Mouse (Mus musculus) heart, adult 18-20 months (tissue): Measurements from ENCODE around the gene Sdk2. TPM values are rescaled to one million over a fixed set of nuclear protein-coding genes. Genes with fewer than 3 reads are reported as not detected.

Source experiments
- DNase-seq, 2 experiments: peaks; one replicate each; pipeline ENCODE4 v3.0.0; 2021 to 2022; ENCODE audit warnings: mixed read lengths in 1 of 2
- total RNA-seq, 2 experiments: library from RNA; stranded (reverse); gene quantifications; 2 replicates each; pipeline ENCODE4 v1.2.3; 2021

Gene Sdk2
- total RNA-seq, 2 experiments from 2014 or later, result 1.7 to 1.9 TPM

GRCm38 (mm10) chr11:113928831-113929230, 138.0 kb downstream of the Sdk2 start:
- no peak for DNase-seq

DNA sequence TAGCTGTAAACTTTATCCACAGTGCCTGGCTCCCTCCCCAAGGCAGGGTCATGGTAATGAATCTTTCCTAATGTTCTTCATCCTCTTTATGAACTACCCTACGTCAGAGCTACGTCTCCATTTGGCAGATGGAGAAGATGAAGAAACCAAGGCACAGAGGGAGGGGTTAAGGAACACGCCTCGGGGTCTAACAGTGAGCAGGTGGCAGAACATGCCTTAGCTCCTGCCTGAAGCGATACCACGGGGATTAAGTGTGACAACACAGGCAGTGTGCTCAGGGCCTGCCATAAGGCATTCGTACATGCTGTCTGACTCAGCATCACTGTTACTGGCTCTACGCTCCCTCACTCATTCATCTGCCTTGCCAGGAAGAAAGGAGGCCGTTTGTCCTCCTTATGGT, 138.6 kb downstream of the Sdk2 start:
- no peak for DNase-seq

DNA sequence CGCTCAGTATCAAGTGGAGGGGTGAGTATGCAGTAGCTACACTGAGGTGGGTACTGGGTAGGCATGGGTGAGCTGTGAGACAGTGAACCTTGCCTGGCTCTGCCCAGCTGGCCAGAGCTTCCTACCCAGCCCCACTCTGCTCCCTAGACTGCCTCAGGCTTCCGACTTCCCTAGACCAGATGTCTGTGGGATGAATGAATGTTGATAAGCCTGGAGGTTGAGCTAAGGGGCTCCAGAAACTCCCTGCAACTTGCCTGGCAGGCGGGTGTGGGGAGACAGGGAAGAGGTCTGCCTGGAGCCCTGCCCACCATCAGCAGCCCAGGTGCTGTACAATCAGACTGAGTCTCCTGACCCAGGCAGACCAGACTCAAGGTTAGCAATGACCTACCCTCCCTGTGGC, 139.0 kb downstream of the Sdk2 start:
- no peak for DNase-seq

- DNase-seq, result peak; percentile 7
Observed at GRCm38 (mm10) chr11:113927231-113927630, 139.6 kb downstream of the Sdk2 start.

DNA sequence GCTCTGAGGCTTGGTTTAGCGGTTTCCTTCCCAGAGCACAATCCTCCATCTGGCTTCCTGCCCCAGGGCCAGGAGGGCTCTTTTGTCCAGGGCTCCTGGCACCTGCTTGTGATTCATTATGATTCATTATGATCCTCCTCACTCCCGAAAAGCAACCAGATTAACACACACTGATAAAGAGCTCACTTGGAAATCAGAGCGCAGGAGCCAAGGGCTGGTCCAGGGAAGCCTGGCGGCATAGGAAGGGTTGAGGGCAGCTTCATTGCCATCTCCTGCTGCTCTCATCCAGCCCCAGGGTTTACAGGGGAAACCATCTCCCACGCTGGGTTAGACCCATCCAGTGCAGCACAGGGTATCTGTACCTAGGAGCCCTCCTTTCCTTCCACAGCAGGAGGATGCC, 143.7 kb downstream of the Sdk2 start:
- DNase-seq, result no peak

DNA sequence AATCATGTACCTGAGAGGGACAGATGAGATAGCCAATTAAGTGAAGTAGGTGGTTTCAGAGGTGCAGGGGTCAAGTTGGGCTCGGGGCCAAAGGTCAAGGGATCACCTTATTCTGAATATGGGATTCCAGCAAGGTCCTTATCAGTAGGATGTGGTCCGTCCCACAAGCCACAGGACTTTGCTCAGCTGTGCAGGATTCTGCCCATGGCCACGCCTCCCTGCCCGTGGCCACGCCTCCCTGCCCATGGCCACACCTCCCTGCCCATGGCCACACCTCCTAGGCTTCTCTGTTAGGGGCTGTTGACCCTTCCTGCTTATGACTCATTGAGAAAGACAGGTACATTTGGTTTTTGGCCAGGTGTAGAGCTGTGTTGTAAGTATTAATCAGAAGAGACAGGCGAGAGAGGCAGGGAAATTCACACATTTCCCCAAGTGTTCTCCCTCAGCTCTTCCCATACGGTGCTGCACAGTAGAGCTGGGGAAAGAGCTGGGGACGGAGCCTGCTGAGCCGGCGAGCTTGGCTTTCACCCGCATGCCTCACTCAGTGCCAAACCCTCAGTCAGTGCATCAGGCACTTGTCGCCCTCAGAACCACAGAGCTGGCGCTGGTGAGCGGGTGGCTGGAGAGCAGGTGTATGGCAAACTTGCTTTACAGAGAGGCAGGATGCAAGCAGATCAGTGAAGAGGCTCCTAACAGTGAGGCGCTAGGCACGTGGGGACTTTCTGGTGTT, 163.6 kb downstream of the Sdk2 start:
- DNase-seq, result no peak

- DNase-seq, result no peak
Observed at GRCm38 (mm10) chr11:113901906-113902305, 164.9 kb downstream of the Sdk2 start.

- DNase-seq, result no peak
Observed at GRCm38 (mm10) chr11:113898671-113899070, 168.2 kb downstream of the Sdk2 start.

GRCm38 (mm10) chr11:113896006-113896405, 170.8 kb downstream of the Sdk2 start:
- DNase-seq, result no peak

DNA sequence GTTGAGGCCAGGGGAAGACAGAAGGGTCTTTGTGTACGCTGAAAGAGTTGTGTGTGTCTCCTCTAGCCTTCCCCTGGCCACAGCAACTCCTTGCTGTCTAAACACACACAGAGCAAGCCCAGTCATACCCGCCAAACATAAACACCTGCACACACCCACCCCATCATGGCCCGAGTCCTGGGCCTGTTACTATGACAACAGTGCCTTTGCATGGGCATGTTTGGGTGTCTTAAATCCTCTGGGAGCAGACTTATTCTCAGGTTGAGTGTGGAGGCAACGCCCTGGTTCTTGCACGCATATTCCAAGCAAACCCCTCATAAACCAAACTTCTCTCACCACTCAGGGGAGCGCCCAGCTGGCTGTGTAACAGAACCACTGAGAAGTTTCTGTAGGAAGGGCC, 173.9 kb downstream of the Sdk2 start:
- DNase-seq, result no peak

DNA sequence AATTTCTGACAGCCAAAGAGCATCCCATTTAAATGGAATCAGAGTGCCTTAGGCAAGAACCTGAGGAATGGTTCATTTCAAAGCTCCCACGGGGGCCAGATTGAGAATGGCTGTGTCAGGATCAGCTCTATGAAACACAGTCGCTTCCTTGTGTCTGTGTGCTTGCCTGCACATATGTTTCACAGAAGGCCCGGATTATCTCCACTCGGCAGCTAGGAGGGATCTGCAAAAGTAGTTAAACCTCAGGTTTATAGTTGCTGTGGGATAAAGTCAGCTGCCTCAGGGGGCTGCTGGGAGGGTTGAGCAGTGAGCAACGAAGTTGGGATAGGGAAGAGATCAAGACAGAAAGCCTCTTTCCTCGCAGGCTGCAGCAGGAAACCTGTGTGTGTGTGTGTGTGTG, 174.8 kb downstream of the Sdk2 start:
- DNase-seq, result no peak

GRCm38 (mm10) chr11:113888156-113888750, 178.6 kb downstream of the Sdk2 start:
- no peak for DNase-seq

- DNase-seq, result no peak
Observed at GRCm38 (mm10) chr11:113886299-113886698, 180.5 kb downstream of the Sdk2 start.

DNA sequence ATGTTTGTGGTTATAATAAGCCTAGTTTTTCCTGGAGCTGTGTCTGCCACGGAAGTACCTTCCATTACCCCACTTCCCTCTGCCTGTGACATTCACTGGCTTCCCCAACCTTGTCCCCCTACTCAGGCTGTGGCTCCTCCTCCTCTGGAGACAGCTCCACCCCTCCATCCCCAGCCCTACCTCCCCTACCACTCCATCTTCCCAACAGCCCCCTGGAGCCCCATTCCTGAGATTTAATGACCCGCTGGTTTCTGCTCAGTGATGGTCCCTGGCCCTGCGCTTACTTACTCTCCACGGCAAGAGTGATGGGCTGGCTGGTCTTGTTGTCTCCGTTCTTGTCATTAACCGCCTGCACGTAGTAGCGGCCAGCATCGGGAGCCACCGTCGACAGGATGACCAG, 181.9 kb downstream of the Sdk2 start:
- no peak for DNase-seq

DNA sequence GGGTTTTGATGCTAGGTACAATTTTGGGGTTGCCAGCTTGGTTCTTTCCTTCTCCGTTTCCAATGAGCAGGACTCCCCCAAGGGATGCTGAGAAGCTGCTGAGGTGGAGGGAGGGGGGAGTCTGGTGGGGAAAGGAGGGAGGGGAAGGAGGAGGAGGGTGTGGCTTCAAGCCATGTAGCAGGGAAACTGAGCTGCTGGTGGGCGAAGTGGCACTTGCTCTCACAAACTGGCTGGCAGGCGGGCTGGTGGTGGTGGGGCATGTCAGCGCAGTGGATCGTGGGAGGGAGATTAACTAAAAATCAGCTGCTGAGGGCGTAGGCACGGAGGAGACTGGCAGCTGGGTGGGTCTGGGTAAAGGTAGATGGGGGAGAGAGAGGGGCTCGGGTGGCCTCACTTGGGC, 183.8 kb downstream of the Sdk2 start:
- no peak for DNase-seq

DNA sequence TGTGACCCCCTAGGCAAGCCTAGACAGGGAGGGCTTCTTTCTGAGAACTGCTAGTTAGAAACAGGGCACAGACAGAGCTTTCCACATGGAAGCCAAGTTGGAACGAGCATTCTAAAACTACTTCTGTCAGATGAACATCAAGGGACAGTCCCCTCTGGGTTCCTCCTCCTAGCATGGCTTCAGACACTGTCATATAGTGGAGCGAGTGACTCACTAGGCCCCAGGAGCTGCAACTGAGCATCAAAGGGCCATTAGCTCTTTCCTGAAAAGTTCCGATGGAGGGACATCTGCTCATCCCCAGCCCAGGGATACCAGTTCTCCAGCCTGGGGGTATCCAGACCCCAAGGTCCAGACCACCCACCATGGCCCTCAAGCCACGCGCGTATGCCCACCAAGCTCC, 185.0 kb downstream of the Sdk2 start:
- DNase-seq, result no peak

- no peak for DNase-seq
Observed at GRCm38 (mm10) chr11:113867066-113867465, 199.8 kb downstream of the Sdk2 start.

DNA sequence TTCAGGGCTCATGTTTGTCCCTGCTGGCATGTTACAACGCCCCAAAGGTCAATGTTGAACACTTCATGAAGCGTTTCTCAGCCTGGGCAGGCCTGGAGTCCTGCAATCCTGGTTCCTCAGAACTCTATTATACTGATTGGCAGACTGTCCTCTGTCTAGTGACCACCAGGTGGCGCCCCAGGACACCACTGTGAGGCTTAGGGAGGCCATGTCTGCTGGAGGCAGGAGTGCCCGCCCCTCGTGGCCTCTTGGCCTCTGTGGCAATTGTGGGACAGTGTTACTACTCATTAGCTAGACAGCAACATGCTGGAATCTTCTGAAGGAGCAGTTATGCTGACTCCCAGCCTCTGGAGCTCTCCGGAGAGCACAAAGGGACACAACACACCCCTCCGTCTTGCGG, 201.2 kb downstream of the Sdk2 start:
- peak; percentile 76 to 86 for DNase-seq

GRCm38 (mm10) chr11:113863408-113863807, 203.4 kb downstream of the Sdk2 start:
- peak in 1 of 2 experiments; percentile 11 for DNase-seq

DNA sequence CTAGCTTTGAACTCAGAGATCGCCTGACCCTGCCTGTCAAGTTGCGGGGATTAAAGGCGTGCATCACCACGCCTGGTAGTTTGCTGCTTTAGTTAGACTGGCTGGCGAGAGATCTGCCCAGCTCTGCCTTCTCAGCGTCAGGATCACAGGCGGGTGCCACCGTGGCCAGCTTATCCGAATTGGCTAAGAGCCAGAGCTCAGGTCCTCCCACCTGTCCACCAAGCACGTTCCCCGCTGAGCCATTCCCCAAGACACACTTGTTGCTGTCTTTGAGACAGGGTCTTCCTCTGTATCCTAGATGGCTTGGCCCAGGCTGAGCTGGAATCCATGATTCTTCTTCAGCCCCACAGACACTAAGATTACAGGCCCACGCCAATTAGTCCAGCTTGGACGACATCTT, 211.2 kb downstream of the Sdk2 start:
- no peak for DNase-seq

DNA sequence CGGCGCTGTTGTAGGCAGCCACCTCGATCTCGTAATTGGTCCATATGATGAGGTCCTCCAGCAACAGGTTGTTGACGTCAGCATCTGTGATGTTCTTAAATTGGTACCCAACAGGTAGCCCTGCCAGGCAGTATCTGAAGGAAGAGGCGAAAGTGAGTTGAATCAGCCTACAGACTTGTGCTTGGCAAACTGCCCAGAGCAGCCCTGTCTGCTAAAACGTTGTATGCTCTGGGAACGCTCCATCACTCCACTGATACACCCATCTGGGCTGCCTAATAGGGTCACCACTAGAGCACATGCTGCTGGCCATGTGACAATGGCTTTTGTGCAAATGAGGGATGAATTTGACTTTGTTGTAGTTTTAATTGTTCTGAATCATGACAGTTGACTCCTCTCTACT, 215.1 kb downstream of the Sdk2 start:
- no peak for DNase-seq

DNA sequence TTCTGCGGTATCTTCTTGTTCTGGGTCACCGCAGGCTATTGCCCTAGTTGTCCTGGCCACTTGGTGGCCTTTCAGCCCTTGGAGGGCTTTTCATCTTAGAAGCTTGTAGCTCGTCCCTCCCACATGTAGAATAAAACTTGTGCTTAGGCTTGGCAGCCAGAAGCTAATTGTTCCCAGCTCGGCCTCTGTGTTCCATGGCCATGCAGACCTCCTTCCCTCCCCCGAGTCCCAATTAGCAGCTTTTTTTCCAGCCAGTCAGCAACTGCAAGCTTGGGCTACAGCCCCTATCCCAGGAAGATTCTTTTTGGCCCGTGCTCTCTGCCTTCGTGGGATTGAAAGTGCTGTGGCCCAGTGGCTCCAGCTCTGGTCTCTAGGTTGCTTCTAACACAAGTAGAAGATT, 217.5 kb downstream of the Sdk2 start:
- no peak for DNase-seq

DNA sequence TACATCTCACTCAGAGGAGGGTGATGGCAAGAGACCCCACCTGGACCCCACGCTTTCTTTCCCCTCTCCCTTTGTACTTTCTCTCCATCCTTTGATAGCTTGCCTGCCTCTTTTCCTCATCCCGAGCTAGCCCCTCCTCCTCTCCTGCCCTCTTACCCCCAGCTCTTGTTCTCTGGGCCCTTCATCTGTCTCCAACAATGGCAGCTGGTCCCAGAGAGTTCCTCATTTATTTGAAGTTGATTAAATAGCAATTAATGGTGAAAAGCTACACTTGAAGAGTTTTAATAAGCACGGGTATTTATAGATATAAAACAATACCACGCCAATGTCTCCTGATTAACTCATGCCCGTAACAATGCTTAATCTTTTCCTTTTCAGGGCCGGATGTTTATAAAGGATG, 222.9 kb downstream of the Sdk2 start:
- DNase-seq, result no peak

DNA sequence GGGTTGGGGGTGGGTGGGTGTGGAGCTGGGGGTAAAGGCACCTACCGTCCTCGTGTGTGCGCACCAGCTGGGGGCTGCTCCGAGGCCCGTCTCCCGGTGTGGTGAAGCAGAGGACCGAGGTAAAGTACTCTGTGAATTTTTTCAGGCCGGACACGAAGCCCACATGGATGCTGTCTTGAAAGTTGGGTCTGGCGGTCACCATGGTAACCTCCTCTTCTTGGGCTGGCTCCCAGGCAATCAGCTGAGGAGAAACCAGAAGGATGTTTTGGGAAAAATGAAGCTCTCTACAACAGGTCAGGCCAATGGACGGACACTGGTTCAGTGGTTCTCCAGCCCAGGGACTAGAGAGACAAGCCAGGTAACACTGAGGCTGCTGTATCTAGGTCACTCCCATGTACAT, 224.0 kb downstream of the Sdk2 start:
- DNase-seq, result no peak
